Mouse (Mus musculus) left cerebral cortex, adult 9 months (tissue): ENCODE measurements at regions not wholly inside any gene's neighbourhood (a gene's known extent, or its start where the extent isn't known, plus 50 kb on each side); places are given as distances from the start of the nearest gene placed in this dataset.
A peak's percentile ranks its signal among the peaks of the same experiment; 100 is the strongest.
"Not testable (repeated sequence)": the region's sequence is repeated elsewhere in the genome, so short reads cannot be mapped to it uniquely, and the experiment has no call there.

Experiments used
- DNase-seq, 2 experiments: peaks; one replicate each; pipeline ENCODE4 v3.0.0; 2022; ENCODE audit warnings: low spot score in 2 of 2

DNA sequence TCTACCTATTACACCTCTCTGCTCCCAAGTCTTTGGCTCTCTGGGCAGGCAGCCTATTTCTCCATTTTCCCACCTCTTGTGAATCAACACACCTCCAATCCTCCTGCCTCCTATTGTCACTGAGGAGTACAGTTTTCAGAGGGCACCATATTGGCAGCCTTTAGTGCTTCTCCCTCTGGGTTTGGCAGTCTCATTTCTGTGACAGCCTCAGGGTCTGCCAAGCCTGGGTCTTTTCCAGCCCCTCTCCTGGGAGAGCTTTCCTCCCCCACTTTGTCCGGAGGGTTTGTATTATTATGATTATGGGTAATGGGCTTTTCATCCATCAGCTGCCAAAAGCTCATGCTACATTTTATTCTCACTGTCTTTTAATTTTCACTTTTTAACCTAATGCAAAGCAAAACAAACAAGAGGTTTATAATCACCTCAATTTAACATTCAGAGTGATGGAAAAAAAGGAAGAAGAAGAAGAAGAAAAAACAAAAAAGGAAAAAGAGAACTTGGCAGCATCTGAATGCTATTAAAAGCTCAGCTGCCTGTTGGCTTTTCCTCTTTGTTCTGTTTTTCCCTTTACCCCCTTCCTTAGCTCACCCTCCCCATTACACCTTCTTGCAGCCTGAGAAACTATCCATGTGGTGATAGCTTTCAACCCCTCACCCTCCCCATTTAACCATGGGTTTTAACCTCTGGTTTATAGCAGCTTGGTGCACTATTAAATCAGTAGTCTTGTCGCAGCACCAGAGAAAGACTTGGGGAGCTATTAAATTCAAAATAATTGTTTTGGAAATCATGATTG is 790.5 kb upstream of the Cdh8 start:
- DNase-seq, result no peak

DNA sequence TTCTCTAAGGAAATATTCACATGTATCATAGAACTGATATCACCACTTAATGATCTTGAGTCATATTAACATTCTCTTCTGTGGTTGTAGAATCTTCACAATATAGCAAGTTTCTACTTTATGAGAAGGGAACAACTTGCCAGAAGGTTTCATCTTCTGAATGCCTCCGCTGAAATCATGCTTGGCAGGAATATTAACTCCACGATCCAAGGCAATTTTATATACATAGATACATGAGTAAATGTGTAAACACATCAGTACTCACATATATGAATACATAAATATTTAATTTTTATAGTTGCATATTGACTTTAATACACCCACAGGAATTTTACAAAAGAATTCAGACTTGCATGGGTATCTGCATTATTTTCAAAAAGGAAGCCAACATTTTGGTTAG is 777.0 kb upstream of the Cdh8 start:
- DNase-seq, result no peak

DNA sequence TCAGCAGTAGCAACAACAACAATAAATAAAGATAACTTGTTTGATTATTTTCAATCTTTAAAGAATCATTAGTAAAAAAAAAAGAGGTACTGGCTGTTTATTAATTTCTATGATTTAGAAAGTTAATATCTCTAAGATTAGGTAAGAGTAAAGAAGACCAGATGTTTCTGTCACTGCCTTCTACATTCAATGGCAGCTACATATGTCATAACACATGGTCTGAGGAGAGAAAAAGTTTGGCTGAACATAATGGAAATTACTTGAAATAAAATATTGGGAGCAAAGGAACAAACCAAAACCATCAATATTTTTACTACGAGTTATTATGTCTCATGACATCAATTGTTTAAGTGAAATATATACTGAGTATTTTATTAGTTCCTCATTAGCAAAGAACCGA is 774.4 kb upstream of the Cdh8 start:
- no peak for DNase-seq

GRCm38 (mm10) chr8:100187976-100188375 is 771.7 kb upstream of the Cdh8 start:
- no peak for DNase-seq

DNA sequence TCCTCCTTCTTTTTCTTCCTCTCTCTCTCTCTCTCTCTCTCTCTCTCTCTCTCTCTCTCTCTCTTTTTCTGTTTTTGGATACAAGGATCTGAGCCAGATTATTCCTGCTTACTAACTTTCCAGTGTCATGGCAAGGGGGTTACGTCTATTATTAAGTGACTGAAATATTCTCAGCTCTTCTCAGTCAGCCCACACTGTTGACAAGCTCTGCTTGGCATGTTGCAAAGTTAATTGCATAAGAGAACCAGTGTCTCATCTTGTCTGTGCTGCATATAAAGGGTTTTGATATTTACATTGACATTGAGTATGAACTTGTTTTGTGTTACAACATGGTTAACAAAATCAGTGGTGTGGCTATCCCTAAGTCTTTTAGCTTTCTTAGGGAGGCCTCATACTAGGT is 760.2 kb upstream of the Cdh8 start:
- no peak for DNase-seq

DNA sequence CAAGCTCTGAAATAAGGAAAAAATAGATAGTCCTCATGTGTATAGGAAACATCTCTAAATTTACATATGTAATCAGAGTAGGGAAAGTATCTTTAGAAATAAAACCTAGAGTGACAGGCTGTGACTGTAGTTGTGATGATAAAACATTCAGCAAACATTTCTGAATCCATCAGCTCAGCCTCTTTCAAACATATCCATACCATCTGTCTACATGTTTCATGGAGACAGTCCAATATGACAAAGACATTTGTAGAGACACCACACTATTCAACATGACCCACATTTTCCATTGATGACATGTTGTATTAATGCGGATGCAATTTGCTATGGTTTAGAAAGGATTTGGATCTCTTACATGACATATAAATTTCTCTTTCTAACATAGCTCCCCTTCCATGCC is 729.1 kb upstream of the Cdh8 start:
- DNase-seq, result no peak

- DNase-seq, result no peak
These were observed 727.9 kb upstream of the Cdh8 start for GRCm38 (mm10) chr8:100144124-100144680.

- no peak for DNase-seq
These were observed 688.4 kb upstream of the Cdh8 start for GRCm38 (mm10) chr8:100104412-100105365.

GRCm38 (mm10) chr8:100101957-100102356 is 685.7 kb upstream of the Cdh8 start:
- DNase-seq, result no peak

- no peak for DNase-seq
These were observed 655.9 kb upstream of the Cdh8 start for GRCm38 (mm10) chr8:100072059-100072729.

GRCm38 (mm10) chr8:100069761-100070160 is 653.5 kb upstream of the Cdh8 start:
- DNase-seq, result no peak

GRCm38 (mm10) chr8:100038931-100039330 is 622.7 kb upstream of the Cdh8 start:
- peak; percentile 45 to 72 for DNase-seq

GRCm38 (mm10) chr8:100034474-100034873 is 618.2 kb upstream of the Cdh8 start:
- no peak for DNase-seq

DNA sequence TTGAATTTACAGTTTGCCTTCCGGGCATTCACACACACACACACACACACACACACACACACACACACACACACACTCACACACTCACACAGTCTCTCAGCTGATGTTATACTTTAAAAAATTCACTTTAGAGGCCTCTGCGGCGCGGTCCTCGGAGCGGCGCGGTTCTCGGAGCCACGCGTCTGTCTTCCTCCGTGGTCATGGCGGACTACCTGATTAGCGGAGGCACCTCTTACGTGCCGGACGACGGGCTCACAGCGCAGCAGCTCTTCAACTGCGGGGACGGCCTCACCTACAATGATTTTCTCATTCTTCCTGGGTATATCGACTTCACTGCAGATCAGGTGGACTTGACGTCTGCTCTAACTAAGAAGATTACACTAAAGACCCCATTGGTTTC is 614.1 kb upstream of the Cdh8 start:
- not testable (repeated sequence) for DNase-seq

GRCm38 (mm10) chr8:100015638-100016037 is 599.4 kb upstream of the Cdh8 start:
- DNase-seq, result no peak

DNA sequence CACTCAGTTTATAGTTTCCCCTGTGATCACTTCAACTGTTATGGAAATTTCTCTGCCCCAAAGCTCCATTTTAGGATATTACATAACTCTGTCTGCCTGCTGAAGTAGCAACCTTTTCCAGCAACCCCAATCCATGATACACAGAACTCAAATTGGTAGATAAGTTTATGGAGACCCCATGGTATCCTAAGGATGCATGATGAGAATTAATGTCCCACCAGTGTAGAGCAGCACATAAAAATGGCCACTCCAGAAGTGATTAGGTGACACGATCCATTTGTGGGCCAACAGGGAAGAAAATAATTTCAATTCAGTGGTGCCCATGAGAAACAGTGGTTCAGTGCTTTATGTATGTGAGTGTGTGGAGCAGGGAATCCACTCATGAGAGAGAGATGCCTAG is 583.3 kb upstream of the Cdh8 start:
- no peak for DNase-seq

DNA sequence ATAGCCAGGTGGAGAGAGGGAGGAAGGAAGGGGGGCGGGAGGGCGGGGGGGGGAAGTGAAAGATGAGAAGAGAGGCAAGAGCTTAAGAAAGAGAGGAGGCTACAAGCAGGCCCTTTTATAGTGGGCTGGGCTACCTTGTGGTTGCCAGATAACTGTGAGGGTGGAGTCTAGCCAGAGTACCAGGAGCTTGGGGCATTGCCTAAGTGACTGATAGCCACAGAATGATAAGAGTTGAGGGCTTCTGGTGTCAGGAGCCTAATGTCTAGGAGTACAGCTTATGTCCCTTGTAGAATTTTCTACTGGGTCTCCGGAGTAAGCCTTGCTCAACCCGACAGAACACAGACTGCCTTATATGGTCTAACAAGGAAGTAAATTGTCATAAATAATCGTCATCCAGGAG is 567.4 kb upstream of the Cdh8 start:
- DNase-seq, result no peak

GRCm38 (mm10) chr8:99954697-99955096 is 538.4 kb upstream of the Cdh8 start:
- DNase-seq, result no peak

- no peak for DNase-seq
These were observed 537.6 kb upstream of the Cdh8 start for GRCm38 (mm10) chr8:99953876-99954275.

DNA sequence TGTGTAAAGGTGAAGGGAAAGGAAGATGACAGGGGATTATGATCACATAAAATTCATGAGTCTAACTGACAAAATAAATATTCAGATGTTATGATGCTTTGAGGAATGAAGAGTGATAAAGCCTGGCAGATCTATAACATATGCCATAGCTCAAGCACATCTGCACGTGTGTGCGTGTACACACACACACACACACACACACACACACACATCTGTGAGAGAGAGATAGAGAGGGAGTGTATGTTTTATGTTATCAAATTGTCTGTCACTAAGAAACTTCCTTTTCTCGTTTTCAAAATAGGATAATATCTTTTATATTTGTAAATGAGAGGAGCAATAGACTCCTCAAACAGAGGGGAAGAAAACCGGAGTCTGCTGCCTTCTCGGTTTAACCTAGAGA is 516.9 kb upstream of the Cdh8 start:
- no peak for DNase-seq
